Mouse (Mus musculus): ENCODE results near the gene Slmap.

GRCm38 (mm10) chr14:26532752-26533151, 2.0 kb downstream of the Slmap start:
- TF ChIP-seq CTCF (IDR thresholded peaks at IDR 0.05; ENCODE audit: borderline replicate concordance, insufficient read depth, low read depth, low read length) (no peak), POLR2A (IDR thresholded peaks at IDR 0.05; ENCODE audit: borderline replicate concordance, insufficient read depth, low read length) (no peak)

Measured in cerebellum, adult 2 months (tissue).